Mouse (Mus musculus): ENCODE results near the gene Tdrd5.

- no peak for TF ChIP-seq CTCF (IDR thresholded peaks at IDR 0.05)
- no peak for TF ChIP-seq EP300 (IDR thresholded peaks at IDR 0.05)
Measured at GRCm38 (mm10) chr1:156345633-156346032, 42.2 kb upstream of the Tdrd5 start.

Data from lung, postnatal 0 days (tissue).